Mouse (Mus musculus): ENCODE data around the gene Manea.
"Not testable (repeated sequence)": the region's sequence is repeated elsewhere in the genome, so short reads cannot be mapped to it uniquely, and the experiment has no call there.

Gene Manea

GRCm38 (mm10) chr4:26346443-26347106 is at the start of gene Manea:
TSS of gene Manea (minus strand) at chr4:26346891.
- peak; percentile 86 to 88 for DNase-seq (ENCODE audit: low read depth in 2 of 2, low spot score in 2 of 2)

- DNase-seq (ENCODE audit: low read depth in 2 of 2, low spot score in 2 of 2) = no peak
Observed at GRCm38 (mm10) chr4:26354616-26355015, 7.9 kb upstream of the Manea start.

GRCm38 (mm10) chr4:26353643-26354231 is 7.0 kb upstream of the Manea start:
- no peak for DNase-seq (ENCODE audit: low read depth in 2 of 2, low spot score in 2 of 2)

GRCm38 (mm10) chr4:26347239-26347638 is 548 bp upstream of the Manea start:
- no peak for DNase-seq (ENCODE audit: low read depth in 2 of 2, low spot score in 2 of 2)

GRCm38 (mm10) chr4:26345741-26346442 is 799 bp downstream of the Manea start:
- DNase-seq (ENCODE audit: low read depth in 2 of 2, low spot score in 2 of 2) = no peak

- no peak for DNase-seq (ENCODE audit: low read depth in 2 of 2, low spot score in 2 of 2)
Observed at GRCm38 (mm10) chr4:26345080-26345479, 1.6 kb downstream of the Manea start.

- no peak for DNase-seq (ENCODE audit: low read depth in 2 of 2, low spot score in 2 of 2)
Observed at GRCm38 (mm10) chr4:26342346-26342745, 4.3 kb downstream of the Manea start.

GRCm38 (mm10) chr4:26338604-26339003 is 8.1 kb downstream of the Manea start:
- no peak for DNase-seq (ENCODE audit: low read depth in 2 of 2, low spot score in 2 of 2)

- DNase-seq (ENCODE audit: low read depth in 2 of 2, low spot score in 2 of 2) = no peak
Observed at GRCm38 (mm10) chr4:26336563-26336962, 10.1 kb downstream of the Manea start.

GRCm38 (mm10) chr4:26304731-26305130 is 42.0 kb downstream of the Manea start:
- DNase-seq (ENCODE audit: low read depth in 2 of 2, low spot score in 2 of 2) = not testable (repeated sequence)

- no peak for DNase-seq (ENCODE audit: low read depth in 2 of 2, low spot score in 2 of 2)
Observed at GRCm38 (mm10) chr4:26277112-26277716, 69.5 kb downstream of the Manea start.

GRCm38 (mm10) chr4:26276264-26276663 is 70.4 kb downstream of the Manea start:
- no peak for DNase-seq (ENCODE audit: low read depth in 2 of 2, low spot score in 2 of 2)

- no peak for DNase-seq (ENCODE audit: low read depth in 2 of 2, low spot score in 2 of 2)
Observed at GRCm38 (mm10) chr4:26275769-26276168, 70.9 kb downstream of the Manea start.
